Mouse (Mus musculus) CD4-positive helper T cell, adult 2 months (primary cell): ENCODE measurements around the gene Ctdspl.

Experiments
- DNase-seq: peaks from one replicate; pipeline ENCODE4 v3.0.0-alpha.2; 2012; ENCODE audit warnings: low read depth, missing footprints, low spot score

The Ctdspl gene

GRCm38 (mm10) chr9:118926111-118926650 lies at the start of gene Ctdspl:
Ctdspl (plus strand) TSS chr9:118926453.
- DNase-seq: peak; percentile 54

GRCm38 (mm10) chr9:118876902-118877301 lies 49.4 kb upstream of the Ctdspl start:
- DNase-seq: no peak

DNA sequence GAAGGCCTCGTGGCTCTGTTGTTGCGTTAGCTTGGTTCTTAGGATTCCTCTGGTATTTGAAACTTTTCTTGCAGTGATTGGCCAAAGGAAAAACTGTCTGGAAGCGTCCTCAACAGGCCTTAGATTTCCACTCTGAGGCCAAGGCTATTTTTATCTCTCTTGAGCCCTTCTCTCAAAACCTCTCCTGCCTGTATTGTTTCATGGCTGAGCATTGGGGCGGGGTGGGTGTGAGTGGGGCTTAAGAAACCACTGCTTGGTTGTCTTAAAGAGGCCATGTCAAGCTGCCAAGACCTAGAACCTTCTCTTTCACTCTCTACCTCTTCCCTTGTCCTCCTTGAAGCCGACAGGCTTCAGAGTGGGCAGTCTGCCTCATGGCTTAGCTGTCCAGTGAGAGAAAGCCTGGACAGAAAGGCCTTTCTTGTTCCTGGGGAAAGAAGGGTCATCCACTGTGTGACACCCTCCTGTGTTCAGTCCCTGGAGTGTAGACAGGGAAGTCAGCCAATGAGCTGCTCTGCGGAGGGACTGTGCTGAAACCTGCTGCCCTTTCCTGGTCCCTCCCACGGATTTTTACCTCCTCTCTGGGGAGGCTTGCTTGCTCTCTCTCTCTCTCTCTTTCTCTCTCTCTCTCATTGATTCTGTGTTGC lies 48.8 kb upstream of the Ctdspl start:
- no peak for DNase-seq

- DNase-seq: no peak
These were observed 47.7 kb upstream of the Ctdspl start for GRCm38 (mm10) chr9:118878596-118878995.

DNA sequence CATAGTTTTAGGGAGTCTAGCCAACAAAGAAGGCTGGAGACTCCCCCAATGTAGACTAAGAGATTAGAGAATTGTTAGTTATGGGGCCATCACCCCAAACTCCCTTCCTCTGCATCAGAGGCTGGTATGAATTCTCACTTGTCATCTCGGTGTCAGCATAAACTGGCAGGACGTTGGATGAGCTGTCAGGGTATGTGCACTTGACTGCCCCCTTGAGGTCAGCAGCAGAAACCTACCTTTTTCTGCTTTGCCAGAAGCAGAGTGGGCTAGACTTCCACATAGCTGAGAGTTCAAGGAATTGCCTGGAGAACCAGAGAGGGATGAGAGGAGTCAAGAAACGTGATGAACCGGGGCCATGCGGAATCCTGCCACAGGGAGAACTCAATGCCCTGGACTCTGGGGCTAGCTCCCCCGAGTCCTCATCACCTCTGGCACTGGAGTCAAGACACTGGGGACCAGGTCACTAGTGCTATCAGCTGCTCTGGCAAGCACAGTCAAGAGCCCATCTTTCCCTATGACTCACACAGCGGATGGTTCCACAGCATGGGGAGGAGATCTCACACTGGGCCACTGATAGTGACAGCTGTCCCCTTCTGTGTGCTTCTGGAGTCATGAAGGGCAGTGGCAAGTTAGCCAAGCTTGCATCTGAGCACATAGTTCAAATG lies 44.8 kb upstream of the Ctdspl start:
- peak; percentile 35 for DNase-seq

DNA sequence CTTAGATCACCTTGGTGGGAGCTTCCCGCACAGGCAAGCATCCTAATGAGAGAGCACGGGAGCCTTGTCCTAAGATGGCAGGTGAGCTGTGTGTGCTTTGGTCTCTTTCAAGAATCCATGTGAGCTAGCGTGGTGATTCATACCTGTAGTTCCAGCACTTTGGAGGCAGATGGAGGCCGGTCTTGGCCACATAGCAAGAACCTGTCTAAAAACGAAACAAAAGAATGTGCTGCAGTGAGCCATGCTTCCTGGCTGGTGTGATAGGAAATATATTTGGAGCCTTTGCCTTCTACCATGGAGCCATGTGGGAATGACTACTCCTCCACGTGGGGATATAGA lies 44.3 kb upstream of the Ctdspl start:
- DNase-seq: no peak

DNA sequence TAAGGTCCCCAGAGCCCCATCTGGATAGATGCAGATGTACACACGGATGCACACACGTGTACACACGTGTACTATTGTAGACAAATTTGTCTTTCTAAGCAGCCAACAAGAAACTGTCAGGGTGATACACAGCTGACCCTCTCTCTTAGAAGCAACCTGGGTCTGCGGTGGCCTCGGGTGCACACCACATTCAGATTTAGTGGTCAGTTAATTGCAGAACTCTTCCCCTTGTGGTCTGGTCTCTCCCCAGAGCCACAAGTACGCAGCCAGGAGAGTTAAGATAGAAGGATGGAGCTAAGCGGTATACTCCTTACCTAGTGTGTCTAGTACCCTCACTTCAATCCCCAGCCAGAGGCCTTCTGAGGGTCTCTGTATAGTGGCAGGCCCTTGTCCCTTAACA lies 43.1 kb upstream of the Ctdspl start:
- no peak for DNase-seq

DNA sequence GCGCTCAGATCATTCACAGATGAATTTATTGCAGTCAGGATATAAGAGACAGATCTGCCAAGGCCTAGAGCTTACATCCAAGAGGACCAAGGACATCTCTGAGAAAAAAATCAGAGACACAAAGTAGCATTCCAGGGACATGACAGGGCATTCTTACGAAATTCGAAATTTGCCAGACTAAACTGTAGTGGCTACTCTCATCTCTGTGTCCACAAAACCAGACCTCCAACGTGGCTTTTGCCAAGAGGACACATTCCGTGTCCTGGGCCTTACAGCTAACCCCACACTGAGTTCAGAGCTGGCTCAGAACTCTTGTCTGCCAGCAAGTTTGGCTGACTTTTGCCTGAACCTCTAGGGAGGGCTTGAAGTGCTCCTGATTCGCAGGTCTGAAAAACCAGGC lies 40.5 kb upstream of the Ctdspl start:
- no peak for DNase-seq

DNA sequence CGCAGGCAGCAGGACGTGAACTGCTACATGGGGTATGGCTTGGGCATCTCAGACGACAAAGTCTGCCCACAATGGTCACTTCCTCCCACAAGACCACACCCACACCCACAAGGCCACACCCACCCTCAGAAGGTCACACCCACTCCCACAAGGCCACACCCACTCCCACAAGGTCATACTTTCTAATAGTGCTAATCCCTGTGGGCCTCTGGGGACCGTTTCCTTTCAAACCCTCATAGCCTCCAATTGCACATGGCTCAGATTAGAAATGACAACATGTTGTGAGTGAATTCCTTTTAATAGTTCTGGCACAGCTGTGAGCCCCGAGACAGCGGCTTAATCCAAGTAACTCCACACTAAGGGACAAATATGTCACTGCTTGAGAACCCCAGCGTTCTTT lies 39.1 kb upstream of the Ctdspl start:
- no peak for DNase-seq

- no peak for DNase-seq
These were observed 38.5 kb upstream of the Ctdspl start for GRCm38 (mm10) chr9:118887734-118888133.

DNA sequence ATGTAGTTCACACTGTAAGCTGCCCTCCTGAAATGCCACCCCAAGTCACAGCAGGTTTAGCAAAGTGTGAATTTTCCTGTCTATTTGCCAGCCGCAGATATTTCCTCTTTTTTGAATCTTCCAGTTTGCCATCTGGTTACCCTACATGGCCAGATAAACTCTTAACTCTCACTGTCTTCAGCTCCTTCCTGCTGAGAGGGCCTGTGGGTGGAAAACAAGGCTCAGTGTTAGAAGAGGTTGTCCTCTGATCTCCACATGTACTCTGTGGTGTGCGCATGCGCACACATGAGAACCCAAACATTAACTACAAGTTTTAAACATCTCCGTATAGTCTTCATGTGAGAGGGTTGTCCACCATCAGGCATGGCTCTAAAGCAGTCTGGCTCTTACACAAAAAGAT lies 36.1 kb upstream of the Ctdspl start:
- DNase-seq: peak; percentile 71

GRCm38 (mm10) chr9:118890645-118891044 lies 35.6 kb upstream of the Ctdspl start:
- no peak for DNase-seq

- no peak for DNase-seq
These were observed 35.2 kb upstream of the Ctdspl start for GRCm38 (mm10) chr9:118891068-118891467.

DNA sequence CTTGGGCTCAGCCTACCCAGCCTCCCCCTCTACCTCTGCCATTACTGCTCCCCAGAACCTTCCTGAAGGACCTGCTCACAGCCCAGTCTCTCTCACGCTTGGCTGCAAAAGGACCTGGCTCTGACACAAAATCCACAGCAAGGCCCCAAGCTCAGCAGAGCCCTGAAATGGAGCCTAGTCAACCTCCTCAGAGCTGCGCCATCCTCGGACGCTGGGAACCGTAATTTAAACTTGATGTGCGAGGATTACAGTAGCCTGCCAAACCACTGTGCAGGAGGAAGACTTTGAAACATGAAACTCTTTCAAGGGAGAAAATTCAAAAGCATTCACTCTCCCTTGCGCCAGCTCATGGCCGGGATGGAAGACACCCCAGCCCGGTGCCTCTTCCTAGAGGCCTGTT lies 34.7 kb upstream of the Ctdspl start:
- no peak for DNase-seq

GRCm38 (mm10) chr9:118895101-118895500 lies 31.2 kb upstream of the Ctdspl start:
- DNase-seq: no peak

DNA sequence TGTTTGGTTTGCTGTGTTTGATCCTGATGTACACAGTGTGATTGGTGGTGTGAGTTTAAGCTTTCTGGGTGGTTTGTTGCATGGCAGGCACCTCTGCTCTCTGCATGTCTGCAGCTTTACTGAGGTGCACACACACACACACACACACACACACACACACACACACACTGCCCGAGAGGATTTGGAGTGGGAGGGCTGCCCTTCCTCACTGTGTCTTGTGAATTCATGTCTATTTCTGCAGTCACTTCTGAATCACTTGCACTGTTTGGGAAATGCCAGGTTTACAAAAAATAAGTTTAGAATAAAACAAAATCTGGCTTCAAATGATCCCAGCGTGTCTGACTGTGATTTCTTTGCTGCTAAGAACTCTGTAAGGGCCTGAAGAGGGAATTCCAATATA lies 25.6 kb upstream of the Ctdspl start:
- no peak for DNase-seq

GRCm38 (mm10) chr9:118901917-118902316 lies 24.3 kb upstream of the Ctdspl start:
- DNase-seq: no peak

GRCm38 (mm10) chr9:118907934-118908620 lies 18.2 kb upstream of the Ctdspl start:
- DNase-seq: peak; percentile 69

DNA sequence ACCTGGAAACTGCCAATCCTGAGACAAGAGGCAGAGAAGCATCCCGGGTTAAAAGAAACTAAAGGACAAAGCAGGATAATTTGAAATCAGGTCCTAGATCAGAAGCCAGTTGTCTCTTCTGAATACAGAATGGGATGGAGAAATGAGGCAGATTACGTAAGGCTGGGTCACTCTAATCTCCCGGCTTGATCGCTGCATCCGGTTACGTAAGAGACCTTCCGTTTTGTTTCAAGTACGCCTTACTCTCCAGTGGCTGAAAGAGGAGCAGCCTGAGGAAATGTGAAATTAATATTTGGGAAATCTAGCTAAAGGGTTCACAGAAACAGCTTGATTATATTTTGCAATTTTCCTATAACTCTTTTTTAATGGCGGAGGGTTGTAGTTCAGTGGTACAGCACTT lies 13.2 kb upstream of the Ctdspl start:
- DNase-seq: no peak

DNA sequence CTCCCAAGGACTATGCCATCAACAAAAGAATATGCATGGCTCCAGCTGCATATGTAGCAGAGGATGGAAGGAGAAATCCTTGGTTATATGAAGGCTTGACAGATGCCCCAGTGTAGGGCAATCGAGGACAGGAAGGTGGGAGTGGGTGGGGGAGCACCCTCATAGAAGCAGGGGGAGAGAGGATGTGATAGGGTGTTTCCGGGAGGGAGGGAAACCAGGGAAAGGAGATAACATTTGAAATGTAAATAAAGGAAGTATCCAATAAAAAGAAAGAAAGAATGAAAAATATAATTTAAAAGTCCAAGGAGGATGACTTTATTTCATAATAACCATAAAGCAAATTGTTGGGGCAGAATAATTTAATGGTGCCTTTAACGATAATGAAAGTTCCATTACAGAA lies 12.6 kb upstream of the Ctdspl start:
- DNase-seq: no peak

DNA sequence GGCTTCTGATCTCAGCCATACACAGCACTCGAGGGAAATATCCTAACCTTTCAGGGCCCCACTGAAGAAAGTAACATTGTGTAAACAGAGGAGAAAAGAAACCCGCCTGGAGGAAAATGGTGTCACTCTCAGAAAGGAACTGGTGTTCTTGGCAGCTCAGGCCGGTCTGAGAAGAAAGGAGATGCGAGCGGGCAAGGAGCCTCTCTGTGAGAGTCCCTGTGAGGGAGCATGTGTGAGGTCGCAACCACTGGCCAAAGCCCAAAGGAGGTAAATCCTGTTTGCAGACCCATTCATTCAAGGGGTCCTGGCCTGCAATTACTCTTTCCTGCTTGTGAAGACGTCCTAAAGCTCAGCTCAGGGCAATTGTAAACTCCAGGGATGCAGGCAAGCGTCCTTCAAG lies 11.7 kb upstream of the Ctdspl start:
- no peak for DNase-seq

DNA sequence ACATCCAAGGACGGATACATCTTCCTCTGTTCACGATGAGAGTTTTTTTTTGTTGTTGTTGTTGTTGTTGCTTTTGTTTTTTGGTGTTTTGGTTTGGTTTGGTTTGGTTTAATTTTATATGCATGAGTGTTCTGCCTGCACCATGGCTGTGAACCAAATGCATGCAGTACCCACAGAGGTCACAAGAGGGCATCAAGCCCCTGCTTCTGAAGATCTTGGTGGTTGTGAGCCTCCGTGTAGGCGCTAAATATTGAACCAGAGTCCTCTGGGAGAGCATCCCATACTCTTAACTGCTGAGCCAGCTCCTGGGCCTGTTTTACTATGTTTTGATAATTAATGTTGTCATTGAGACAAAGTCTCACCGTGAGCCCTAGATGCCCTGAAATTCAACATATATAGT lies 11.0 kb upstream of the Ctdspl start:
- DNase-seq: peak; percentile 37

- DNase-seq: no peak
These were observed 6.5 kb upstream of the Ctdspl start for GRCm38 (mm10) chr9:118919672-118920186.
